Mouse (Mus musculus) spleen, postnatal 14 days (tissue): ENCODE measurements around the gene Parm1.

Source experiments
- DNase-seq, 2 experiments: peaks; one replicate each; pipeline ENCODE4 v3.0.0; 2021 to 2022; ENCODE audit warnings: low spot score in 2 of 2

Gene Parm1

GRCm38 (mm10) chr5:91653061-91653915, 135.9 kb downstream of the Parm1 start:
- DNase-seq = no peak

- no peak for DNase-seq
These were observed 137.1 kb downstream of the Parm1 start for GRCm38 (mm10) chr5:91654331-91655048.

GRCm38 (mm10) chr5:91655263-91655662, 137.8 kb downstream of the Parm1 start:
- DNase-seq = no peak

- no peak for DNase-seq
These were observed 145.3 kb downstream of the Parm1 start for GRCm38 (mm10) chr5:91662715-91663114.

GRCm38 (mm10) chr5:91667127-91667526, 149.7 kb downstream of the Parm1 start:
- DNase-seq = no peak

GRCm38 (mm10) chr5:91669235-91669634, 151.8 kb downstream of the Parm1 start:
- no peak for DNase-seq
